Mouse (Mus musculus) stomach, embryonic 16.5 days (tissue): ENCODE measurements around the gene Trmt2a. TPM values are rescaled to one million over a fixed set of nuclear protein-coding genes. Genes with fewer than 3 reads are reported as not detected.

Experiments used
- ATAC-seq: fragments of 200-750 bp; cut with Nextera tagmentation; 2 replicates; pipeline ENCODE4 v1.8.0; 2017; ENCODE audit warnings: moderate number of reproducible peaks, moderate TSS enrichment; ENCODE audit not compliant: insufficient read depth, low FRiP score
- H3K27ac ChIP-seq: fragments of 300-500 bp; sonication (generic); 2 replicates; pipeline ENCODE4 v1.5.1; 2014; ENCODE audit warnings: low read length
- H3K27me3 ChIP-seq: fragments of 300-500 bp; sonication (generic); 2 replicates; pipeline ENCODE4 v1.6.1; 2014; ENCODE audit warnings: low read length, control low read depth, mixed read lengths; ENCODE audit not compliant: control insufficient read depth, insufficient read depth
- H3K36me3 ChIP-seq: fragments of 300-500 bp; sonication (generic); 2 replicates; pipeline ENCODE4 v1.6.1; 2014; ENCODE audit warnings: low read length; ENCODE audit not compliant: control insufficient read depth, insufficient read depth
- H3K4me1 ChIP-seq: fragments of 300-500 bp; sonication (generic); 2 replicates; pipeline ENCODE4 v1.6.1; 2014; ENCODE audit warnings: low read length, control low read depth, mixed read lengths; ENCODE audit not compliant: control insufficient read depth, insufficient read depth
- H3K4me2 ChIP-seq: fragments of 300-500 bp; sonication (generic); 2 replicates; pipeline ENCODE4 v1.6.1; 2014; ENCODE audit warnings: low read depth, low read length, mixed read lengths
- H3K4me3 ChIP-seq: fragments of 300-500 bp; sonication (generic); replicated peaks from 2 replicates; pipeline ENCODE4 v1.5.1; 2014; ENCODE audit warnings: mild to moderate bottlenecking, low read length
- H3K9ac ChIP-seq: fragments of 300-500 bp; sonication (generic); 2 replicates; pipeline ENCODE4 v1.6.1; 2014; ENCODE audit warnings: low read length
- H3K9me3 ChIP-seq: fragments of 300-500 bp; sonication (generic); replicated peaks from 2 replicates; pipeline ENCODE4 v1.6.1; 2016; ENCODE audit warnings: low read length, control low read depth; ENCODE audit not compliant: control insufficient read depth
- WGBS: fragments of 180-500 bp; shearing (Covaris S2); extraction: QIAGEN DNeasy Blood & Tissue Kit; methylation state at CpG from one replicate; pipeline ENCODE4 v1.1.7; 2014; 5-methylcytosine and 5-hydroxymethylcytosine counted together
- polyA plus RNA-seq: library from polyadenylated mRNA; unstranded; fragments of >200 nt; fragmentation: Nextera tagmentation; extraction: Ambion mirVana; gene quantifications from 2 replicates; pipeline ENCODE4 v1.2.1, GENCODE M21; 2015

Trmt2a gene
- polyA plus RNA-seq, 1 experiment from 2014 or later = 98.8 TPM

DNA sequence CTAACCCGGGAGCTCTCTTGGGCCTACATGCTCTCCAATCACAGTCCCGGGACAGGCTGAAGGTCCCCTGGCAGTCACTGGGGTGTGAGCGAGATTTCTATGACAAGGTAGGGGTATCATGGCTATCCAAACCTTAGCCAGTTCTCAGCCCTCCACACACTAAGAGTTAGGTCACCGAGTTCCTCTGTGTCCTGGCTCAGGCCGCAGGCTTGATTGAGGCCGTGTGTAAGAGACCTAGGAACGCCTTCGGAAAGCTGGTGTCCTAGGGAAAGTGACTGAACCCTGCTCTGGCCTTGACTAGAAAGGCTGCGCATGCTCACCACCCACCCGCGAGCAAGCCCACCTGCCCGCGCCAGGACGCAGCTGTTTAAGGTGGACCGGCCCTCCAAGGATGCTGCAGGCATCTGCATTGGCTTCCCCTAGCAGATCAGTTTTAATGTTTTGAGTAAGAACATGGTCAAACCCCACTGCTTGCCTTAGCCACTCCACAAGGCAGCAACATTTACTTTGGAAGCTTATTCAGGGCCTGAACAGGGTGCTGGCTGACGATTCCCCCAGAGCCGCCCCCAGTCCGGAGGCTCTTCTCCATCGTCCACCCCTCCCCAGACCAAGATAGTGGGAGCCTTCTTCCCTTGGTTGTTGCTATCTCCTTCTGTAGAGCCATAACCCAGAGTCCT lies 13.0 kb upstream of the Trmt2a start:
- Histone ChIP-seq H3K36me3 (peaks cover 10% of the 10 kb centered on the region; the same call in 1 of the 2 replicates), H3K27me3 (no peaks in the 10 kb centered on the region), H3K4me1 (peaks cover 20% of the 10 kb centered on the region), H3K9ac (peak overlapping the region; percentile 92), H3K4me3 (peak overlapping the region; percentile 88), H3K4me2 (peak overlapping the region; percentile 77), H3K9me3 (no peaks in the 10 kb centered on the region), H3K27ac (peak overlapping the region; percentile 86)
- ATAC-seq = peak; percentile 66
- WGBS = 4% methylated on average over 19 of the region's 19 CpGs

DNA sequence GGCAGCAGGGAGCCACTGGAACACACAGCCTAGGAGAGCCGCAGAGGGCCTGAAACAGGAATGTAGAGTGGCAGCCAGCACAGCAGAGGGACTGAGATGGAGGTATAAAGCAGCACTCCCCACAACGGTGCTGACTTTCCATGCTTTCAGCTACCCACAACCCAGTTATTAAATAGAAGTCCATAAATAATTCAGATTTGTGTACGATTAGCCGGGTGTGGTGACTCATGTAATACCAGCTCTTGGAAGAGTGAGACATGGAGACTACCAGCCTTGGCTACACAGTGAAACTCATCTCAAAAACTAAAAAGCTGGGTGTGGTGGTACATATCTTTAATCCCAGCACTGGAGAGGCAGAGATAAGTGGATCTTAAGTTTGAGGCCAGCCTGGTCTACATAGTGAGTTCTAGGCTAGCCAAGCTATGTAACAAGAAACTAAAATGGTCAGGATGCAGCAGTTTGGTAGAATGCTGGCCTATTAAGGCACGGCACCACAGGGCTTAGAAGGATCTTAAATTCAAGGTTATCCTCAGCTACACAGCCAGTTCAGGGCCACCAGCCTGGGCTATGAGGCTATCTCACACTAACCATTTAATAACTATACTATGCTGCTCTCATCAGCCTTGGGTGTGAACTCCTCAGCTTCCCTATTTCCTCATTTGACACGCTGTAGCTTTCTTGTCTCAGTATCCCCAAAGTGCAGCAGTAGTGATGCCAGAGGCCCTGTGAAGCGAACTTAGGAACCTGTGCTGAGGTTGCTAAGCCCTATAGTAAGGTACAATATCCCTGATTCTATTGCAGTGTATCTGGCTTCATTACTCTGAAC lies 11.6 kb upstream of the Trmt2a start:
- H3K4me2 ChIP-seq = 0 out of 2 replicates have a peak overlapping the region, but pooled peaks have one; percentile 77
- H3K9ac ChIP-seq = peak overlapping the region; percentile 92; the same call in 1 of the 2 replicates
- H3K27me3 ChIP-seq = no peaks in the 10 kb centered on the region
- no peak for ATAC-seq
- 71% methylated on average over 7 of the region's 7 CpGs for WGBS
- peaks cover 18% of the 10 kb centered on the region for H3K4me1 ChIP-seq
- peaks cover 16% of the 10 kb centered on the region; the same call in 1 of the 2 replicates for H3K36me3 ChIP-seq
- H3K27ac ChIP-seq = no peak overlapping the region
- no peak overlapping the region for H3K4me3 ChIP-seq
- H3K9me3 ChIP-seq = no peaks in the 10 kb centered on the region

DNA sequence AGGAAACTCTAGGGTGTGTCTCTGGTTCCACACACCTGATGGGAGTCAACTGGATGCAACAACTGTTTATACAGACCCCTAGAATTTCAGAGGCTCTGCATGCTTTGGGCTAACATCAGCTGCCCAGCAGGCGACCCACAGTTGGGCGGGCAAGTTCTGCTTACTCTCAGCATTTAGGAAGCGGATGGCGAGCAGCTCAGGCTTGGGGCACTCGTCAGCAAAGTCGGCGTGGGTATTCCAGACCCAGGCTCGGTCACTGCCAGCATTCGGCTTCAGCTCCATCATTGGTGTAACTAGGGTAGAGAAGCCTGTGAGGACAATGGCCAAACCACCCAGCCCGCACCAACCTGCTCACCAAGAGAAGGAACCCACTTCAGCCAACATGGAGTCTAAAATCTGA lies 6.9 kb upstream of the Trmt2a start:
- H3K4me1 ChIP-seq = peaks cover 2% of the 10 kb centered on the region; the same call in 1 of the 2 replicates
- H3K27ac ChIP-seq = no peak overlapping the region
- H3K4me2 ChIP-seq = no peak overlapping the region
- no peak overlapping the region for H3K9ac ChIP-seq
- no peaks in the 10 kb centered on the region for H3K27me3 ChIP-seq
- no peak overlapping the region for H3K4me3 ChIP-seq
- ATAC-seq = no peak
- WGBS = 90% methylated on average over 10 of the region's 10 CpGs
- H3K36me3 ChIP-seq = peaks cover 47% of the 10 kb centered on the region
- no peaks in the 10 kb centered on the region for H3K9me3 ChIP-seq

DNA sequence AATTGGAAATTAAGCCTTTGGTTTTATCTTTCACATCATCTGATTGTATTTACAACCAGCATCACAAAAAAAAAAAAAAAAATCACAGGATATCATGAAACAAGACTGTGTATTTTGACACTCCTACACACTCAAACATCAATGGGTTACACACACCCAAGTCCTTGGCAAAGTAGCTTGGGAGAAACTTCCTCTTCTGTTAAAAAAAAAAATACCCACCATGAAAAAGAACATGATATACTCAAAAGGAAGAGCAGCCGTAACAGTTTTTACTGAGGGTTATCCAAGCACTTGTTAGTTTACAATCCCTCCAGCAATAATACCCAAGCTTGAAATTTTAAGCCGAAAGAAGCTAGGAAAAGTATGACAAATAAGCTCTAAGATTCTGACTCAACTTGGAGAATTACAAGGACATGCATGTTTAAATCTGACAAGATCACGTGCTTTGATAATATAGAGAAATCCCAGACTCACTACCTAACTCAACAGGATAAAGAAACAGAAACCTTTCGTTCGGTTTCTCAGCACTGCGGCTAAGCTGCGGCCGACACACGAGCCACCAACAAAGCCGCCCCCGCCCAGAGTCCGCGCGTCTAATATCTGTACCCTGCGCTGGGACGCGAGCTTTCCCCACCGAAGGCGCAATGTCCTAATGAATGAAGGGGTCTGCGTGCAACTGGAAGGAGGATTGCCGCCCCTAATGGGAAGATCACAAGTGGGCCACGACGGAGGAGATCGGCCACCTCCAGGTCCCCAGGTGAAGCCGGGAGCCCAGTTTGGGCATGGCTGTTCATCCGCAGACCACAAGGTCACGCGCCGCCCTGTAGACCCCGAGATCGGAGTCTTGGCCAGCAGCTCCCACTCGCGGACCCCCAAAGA lies 719 bp upstream of the Trmt2a start:
- Histone ChIP-seq H3K27ac (peak overlapping the region; percentile 76), H3K36me3 (peaks cover 33% of the 10 kb centered on the region), H3K9ac (peak overlapping the region; percentile 91), H3K27me3 (no peaks in the 10 kb centered on the region), H3K4me2 (peak overlapping the region; percentile 60), H3K9me3 (no peaks in the 10 kb centered on the region), H3K4me3 (peak overlapping the region; percentile 83), H3K4me1 (peaks cover 30% of the 10 kb centered on the region)
- under 1% methylated on average over 33 of the region's 33 CpGs for WGBS
- no peak for ATAC-seq

DNA sequence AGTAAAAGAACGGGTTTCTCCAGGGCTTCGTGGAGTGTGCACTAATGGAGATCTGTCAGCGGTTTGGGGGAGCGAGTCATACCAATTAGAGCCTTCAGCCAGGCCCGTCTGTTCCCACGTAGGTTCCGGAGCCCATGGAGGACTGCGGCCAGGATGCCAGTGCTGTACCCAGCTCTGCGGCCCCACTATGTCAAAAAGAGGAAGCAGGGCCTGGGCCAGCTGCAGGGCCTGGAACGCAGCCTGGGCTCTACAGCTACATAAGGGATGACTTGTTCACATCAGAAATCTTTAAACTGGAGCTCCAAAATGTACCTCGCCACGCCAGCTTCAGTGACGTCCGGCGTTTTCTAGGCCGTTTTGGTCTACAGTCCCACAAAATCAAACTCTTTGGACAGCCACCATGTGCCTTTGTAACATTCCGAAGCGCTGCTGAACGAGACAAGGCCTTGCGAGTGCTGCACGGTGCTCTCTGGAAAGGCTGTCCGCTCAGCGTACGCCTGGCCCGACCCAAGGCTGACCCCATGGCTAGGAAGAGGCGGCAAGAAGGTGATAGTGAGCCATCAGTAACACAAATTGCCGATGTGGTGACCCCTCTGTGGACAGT lies 987 bp downstream of the Trmt2a start:
- Histone ChIP-seq H3K27ac (peak overlapping the region; percentile 92), H3K27me3 (no peaks in the 10 kb centered on the region), H3K36me3 (peaks cover 28% of the 10 kb centered on the region), H3K4me2 (peak overlapping the region; percentile 93), H3K9me3 (no peaks in the 10 kb centered on the region), H3K9ac (peak overlapping the region; percentile 88), H3K4me1 (peaks cover 30% of the 10 kb centered on the region), H3K4me3 (peak overlapping the region; percentile 83)
- 2% methylated on average over 27 of the region's 27 CpGs for WGBS
- ATAC-seq = peak; percentile 1; the same call in 1 of the 2 replicates

DNA sequence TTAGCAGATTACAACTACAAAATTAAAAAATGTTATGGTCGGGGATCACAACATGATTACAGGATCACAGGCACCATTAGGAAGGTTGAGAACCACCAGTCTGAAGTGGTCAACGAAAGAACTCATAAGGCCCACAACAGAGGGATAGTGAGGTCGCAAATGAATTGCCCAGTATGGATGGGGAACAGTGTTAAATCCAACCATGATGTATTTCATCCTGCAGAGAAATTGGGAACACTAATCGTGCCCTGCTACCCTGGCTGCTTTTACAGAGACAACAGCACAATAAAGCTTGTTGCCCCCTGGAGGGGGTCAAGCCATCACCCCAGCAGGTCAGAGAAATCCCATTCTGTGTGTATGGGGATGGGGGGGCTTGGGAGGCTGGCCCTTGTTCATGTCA lies 1.8 kb downstream of the Trmt2a start:
- H3K36me3 ChIP-seq = peaks cover 22% of the 10 kb centered on the region
- peak overlapping the region; percentile 83 for H3K4me3 ChIP-seq
- WGBS = 64% methylated on average over 4 of the region's 4 CpGs
- no peak overlapping the region for H3K27ac ChIP-seq
- no peaks in the 10 kb centered on the region for H3K27me3 ChIP-seq
- H3K9ac ChIP-seq = peak overlapping the region; percentile 88
- H3K4me1 ChIP-seq = peaks cover 30% of the 10 kb centered on the region
- no peak for ATAC-seq
- H3K4me2 ChIP-seq = peak overlapping the region; percentile 93
- H3K9me3 ChIP-seq = no peaks in the 10 kb centered on the region

DNA sequence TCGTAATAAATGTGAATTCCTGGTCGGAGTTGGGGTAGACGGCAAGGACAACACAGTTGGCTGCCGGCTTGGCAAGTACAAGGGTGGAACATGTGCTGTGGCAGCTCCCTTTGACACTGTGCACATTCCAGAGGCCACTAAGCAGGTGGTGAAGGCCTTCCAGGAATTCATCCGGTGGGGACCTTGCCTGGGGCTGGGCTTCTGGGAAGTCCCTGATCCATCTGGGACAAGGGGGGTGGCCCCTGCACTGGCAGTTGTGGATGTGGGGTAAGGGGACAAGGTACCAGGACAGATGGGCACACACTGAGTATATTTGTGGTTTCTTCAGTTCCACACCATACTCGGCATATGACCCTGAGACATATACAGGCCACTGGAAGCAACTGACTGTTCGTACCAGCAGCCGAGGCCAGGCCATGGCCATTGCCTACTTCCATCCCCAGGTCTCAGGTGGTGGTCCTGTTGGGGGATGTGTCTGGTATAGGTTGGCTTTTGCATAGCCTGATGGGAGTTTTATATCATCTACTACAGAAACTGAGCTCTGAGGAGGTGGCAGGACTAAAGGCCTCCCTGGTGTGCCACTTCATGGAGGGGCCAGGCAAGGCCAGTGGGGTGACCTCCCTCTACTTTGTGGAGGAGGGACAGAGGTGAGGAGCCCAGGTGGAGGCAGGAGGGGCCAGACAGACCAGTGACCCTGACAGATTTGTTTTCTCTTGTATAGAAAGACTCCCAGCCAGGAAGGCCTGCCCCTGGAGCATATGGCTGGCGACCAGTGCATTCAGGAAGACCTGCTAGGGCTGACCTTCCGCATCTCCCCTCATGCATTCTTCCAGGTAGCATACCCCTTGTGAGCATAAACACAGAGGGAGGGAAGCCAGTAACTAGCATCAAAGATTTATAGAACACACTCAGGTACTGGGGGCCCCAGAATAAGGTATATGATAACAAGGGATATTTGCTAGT lies 2.6 kb downstream of the Trmt2a start:
- peaks cover 18% of the 10 kb centered on the region; the same call in 1 of the 2 replicates for H3K36me3 ChIP-seq
- peaks cover 30% of the 10 kb centered on the region for H3K4me1 ChIP-seq
- H3K9ac ChIP-seq = peak overlapping the region; percentile 38; the same call in 1 of the 2 replicates
- peak overlapping the region; percentile 93 for H3K4me2 ChIP-seq
- H3K9me3 ChIP-seq = no peaks in the 10 kb centered on the region
- 58% methylated on average over 10 of the region's 10 CpGs for WGBS
- H3K27me3 ChIP-seq = no peaks in the 10 kb centered on the region
- H3K4me3 ChIP-seq = peak overlapping the region; percentile 83
- ATAC-seq = no peak
- peak overlapping the region; percentile 22; the same call in 1 of the 2 replicates for H3K27ac ChIP-seq
